Mouse (Mus musculus): Measurements from ENCODE around the gene Olfr740. TPM values are rescaled to one million over a fixed set of nuclear protein-coding genes. Genes with fewer than 3 reads are reported as not detected.

The Olfr740 gene
- total RNA-seq (2015; ENCODE audit: low replicate concordance): 0.38 TPM in 1 of 2 replicates, not detected in the other
- not detected in 2 replicates for total RNA-seq (2017; ENCODE audit: low replicate concordance)

DNA sequence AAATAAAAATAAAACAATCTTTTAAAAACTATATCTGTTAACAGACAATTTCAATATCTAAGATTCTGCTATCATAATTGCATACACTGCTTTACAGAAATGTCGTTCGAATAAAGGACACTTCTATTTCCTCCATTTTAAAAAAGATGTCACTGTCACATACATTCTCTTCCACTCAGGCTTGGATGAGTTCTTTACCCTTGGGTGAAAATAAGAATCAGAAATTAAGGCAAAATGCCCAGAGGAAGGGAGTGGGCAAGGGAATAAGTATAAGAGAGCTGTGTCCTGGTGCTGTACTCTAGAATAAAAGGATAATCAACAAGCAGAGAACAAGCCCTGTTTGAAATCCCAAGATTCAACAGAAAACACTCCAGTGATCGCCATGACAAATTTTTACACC is at the start of gene Olfr740:
Olfr740 (plus strand) TSS at position 301 of the 400 bp plus-strand sequence.
- ATAC-seq (replicated peaks; ENCODE audit: low FRiP score, poor library complexity, severe bottlenecking): no peak

DNA sequence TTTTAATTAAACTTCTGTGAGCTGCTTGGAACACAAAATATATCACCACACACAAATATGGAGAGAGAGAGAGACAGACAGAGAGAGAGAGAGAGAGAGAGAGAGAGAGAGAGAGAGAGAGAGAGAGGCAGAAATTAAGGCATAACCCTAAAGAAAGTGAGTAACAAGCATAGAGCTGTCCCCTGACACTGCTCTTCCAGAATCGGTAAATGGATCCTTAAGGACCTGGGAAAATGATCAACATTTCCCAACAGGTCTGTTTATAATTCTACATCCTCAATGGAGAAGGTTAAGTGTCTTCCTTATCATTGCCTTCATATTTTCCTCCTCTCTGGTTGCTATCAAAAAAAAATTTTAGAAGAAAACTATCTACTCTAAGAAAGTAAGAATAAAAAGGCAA is 38.1 kb upstream of the Olfr740 start, which contains the start of gene Olfr738:
Olfr738 (plus strand) TSS at position 301 of the 400 bp plus-strand sequence.
- no peak for ATAC-seq (replicated peaks; ENCODE audit: low FRiP score, poor library complexity, severe bottlenecking)

DNA sequence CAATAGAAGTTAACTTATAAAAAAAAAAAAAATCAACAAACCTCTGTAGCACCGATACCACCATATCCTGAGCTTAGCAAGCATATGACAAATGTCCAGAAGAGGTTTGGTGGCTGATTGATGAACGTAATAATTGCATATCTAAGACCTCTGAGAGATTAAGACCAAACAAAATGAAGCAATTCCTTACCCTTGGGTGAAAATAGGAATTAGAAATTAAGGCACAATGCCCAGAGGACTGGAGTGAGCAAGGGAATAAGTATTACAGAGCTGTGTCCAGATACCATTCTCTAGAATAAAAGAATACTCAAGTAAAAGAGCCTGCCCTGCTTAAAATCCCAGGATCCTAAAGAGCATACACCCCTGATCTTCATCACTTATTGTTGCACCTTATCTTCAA is 27.0 kb upstream of the Olfr740 start, which contains the start of gene Olfr739:
Olfr739 (plus strand) TSS at position 301 of the 400 bp plus-strand sequence.
- no peak for ATAC-seq (replicated peaks; ENCODE audit: low FRiP score, poor library complexity, severe bottlenecking)

DNA sequence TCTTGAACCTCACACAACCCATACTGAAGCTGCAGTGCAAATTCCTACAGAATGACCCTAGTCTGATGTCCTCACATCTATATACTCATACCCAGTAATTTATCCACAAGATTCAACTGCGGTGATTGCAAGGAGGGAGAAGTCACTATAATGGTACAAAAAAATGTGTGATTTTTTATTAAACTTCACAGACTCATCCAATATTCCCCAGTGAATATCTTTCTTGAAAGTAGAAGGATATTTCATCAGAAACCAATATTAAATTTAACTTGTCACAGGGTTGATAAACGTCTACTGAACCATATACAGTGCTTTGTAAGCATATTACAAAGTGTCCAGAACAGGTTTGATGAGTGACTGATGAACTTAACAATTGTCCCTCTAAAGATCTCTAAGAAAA is 27.1 kb downstream of the Olfr740 start, which contains the start of gene Olfr741:
Olfr741 (plus strand) TSS at position 301 of the 400 bp plus-strand sequence.
- no peak for ATAC-seq (replicated peaks; ENCODE audit: low FRiP score, poor library complexity, severe bottlenecking)

DNA sequence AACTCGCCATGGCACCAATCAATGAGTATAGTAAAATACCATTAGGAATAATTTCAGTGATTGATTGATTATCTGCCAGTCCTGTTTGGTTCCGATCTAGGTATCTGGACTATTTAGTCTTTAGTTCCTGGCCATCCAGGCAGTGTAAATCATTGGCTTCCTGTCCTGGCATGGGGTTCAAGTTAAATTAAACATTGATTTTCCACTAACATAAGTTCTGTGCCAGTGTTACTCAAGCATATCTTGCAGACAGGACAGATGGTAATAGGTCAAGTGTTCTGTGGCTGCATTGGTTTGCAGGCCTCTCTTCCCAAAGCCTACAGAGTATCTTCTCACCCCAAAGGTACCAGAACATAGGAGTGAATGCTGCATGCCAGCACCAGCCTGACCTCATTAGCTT is 33.1 kb downstream of the Olfr740 start:
- ATAC-seq (replicated peaks; ENCODE audit: low FRiP score, poor library complexity, severe bottlenecking): no peak

DNA sequence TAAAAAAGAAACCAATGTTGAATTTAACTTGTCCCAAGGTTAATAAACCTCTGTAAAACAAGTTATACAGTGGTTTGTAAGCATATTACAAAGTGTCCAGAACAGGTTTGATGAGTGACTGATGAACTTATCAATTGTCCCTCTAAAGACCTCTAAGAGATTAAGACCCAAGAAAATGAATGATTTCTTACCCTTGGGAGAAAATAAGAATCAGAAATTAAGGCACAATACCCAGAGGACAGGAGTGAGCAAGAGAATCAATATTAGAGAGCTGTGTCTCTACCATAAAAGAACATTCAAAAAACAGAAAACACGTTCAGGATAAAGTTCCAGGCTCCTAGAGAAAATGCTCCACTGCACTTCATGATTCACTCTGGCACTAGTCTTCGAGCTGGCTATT is 58.0 kb downstream of the Olfr740 start, which contains the start of gene Olfr742:
Olfr742 (plus strand) TSS at position 301 of the 400 bp plus-strand sequence.
- no peak for ATAC-seq (replicated peaks; ENCODE audit: low FRiP score, poor library complexity, severe bottlenecking)

Other genes starting within 250 kb of the Olfr740 start
- not detected in 2 replicates for gene Olfr731, start 203.7 kb upstream of the Olfr740 start, total RNA-seq (2015; ENCODE audit: low replicate concordance)
- gene Olfr731, start 203.7 kb upstream of the Olfr740 start, total RNA-seq (2017; ENCODE audit: low replicate concordance): not detected in 2 replicates
- not detected in 2 replicates for gene Olfr732, start 161.3 kb upstream of the Olfr740 start, total RNA-seq (2015; ENCODE audit: low replicate concordance)
- not detected in 2 replicates for gene Olfr732, start 161.3 kb upstream of the Olfr740 start, total RNA-seq (2017; ENCODE audit: low replicate concordance)
- not detected in 2 replicates for gene Olfr733, start 144.0 kb upstream of the Olfr740 start, total RNA-seq (2015; ENCODE audit: low replicate concordance)
- not detected in 2 replicates for gene Olfr733, start 144.0 kb upstream of the Olfr740 start, total RNA-seq (2017; ENCODE audit: low replicate concordance)
- gene Olfr734, start 118.8 kb upstream of the Olfr740 start, total RNA-seq (2015; ENCODE audit: low replicate concordance): not detected in 2 replicates
- gene Olfr734, start 118.8 kb upstream of the Olfr740 start, total RNA-seq (2017; ENCODE audit: low replicate concordance): not detected in 2 replicates
- not detected in 2 replicates for gene Olfr735, start 96.7 kb upstream of the Olfr740 start, total RNA-seq (2015; ENCODE audit: low replicate concordance)
- not detected in 2 replicates for gene Olfr735, start 96.7 kb upstream of the Olfr740 start, total RNA-seq (2017; ENCODE audit: low replicate concordance)
- 0.42 TPM in 1 of 2 replicates, not detected in the other for gene Tlr11, start 87.6 kb upstream of the Olfr740 start, total RNA-seq (2015; ENCODE audit: low replicate concordance)
- not detected in 2 replicates for gene Tlr11, start 87.6 kb upstream of the Olfr740 start, total RNA-seq (2017; ENCODE audit: low replicate concordance)
- not detected in 2 replicates for gene Olfr736, start 64.4 kb upstream of the Olfr740 start, total RNA-seq (2015; ENCODE audit: low replicate concordance)
- gene Olfr736, start 64.4 kb upstream of the Olfr740 start, total RNA-seq (2017; ENCODE audit: low replicate concordance): not detected in 2 replicates
- not detected in 2 replicates for gene Olfr738, start 38.0 kb upstream of the Olfr740 start, total RNA-seq (2015; ENCODE audit: low replicate concordance)
- not detected in 2 replicates for gene Olfr738, start 38.0 kb upstream of the Olfr740 start, total RNA-seq (2017; ENCODE audit: low replicate concordance)
- not detected in 2 replicates for gene Olfr739, start 26.9 kb upstream of the Olfr740 start, total RNA-seq (2015; ENCODE audit: low replicate concordance)
- not detected in 2 replicates for gene Olfr739, start 26.9 kb upstream of the Olfr740 start, total RNA-seq (2017; ENCODE audit: low replicate concordance)
- gene Olfr741, start 27.2 kb downstream of the Olfr740 start, total RNA-seq (2015; ENCODE audit: low replicate concordance): not detected in 2 replicates
- gene Olfr741, start 27.2 kb downstream of the Olfr740 start, total RNA-seq (2017; ENCODE audit: low replicate concordance): 0.56 TPM in 1 of 2 replicates, not detected in the other
- not detected in 2 replicates for gene Olfr742, start 58.1 kb downstream of the Olfr740 start, total RNA-seq (2015; ENCODE audit: low replicate concordance)
- not detected in 2 replicates for gene Olfr742, start 58.1 kb downstream of the Olfr740 start, total RNA-seq (2017; ENCODE audit: low replicate concordance)
- gene Olfr743, start 76.3 kb downstream of the Olfr740 start, total RNA-seq (2015; ENCODE audit: low replicate concordance): not detected in 2 replicates
- gene Olfr743, start 76.3 kb downstream of the Olfr740 start, total RNA-seq (2017; ENCODE audit: low replicate concordance): not detected in 2 replicates
- gene Olfr744, start 169.3 kb downstream of the Olfr740 start, total RNA-seq (2015; ENCODE audit: low replicate concordance): not detected in 2 replicates
- gene Olfr744, start 169.3 kb downstream of the Olfr740 start, total RNA-seq (2017; ENCODE audit: low replicate concordance): not detected in 2 replicates
- not detected in 2 replicates for gene Olfr745, start 193.8 kb downstream of the Olfr740 start, total RNA-seq (2015; ENCODE audit: low replicate concordance)
- gene Olfr745, start 193.8 kb downstream of the Olfr740 start, total RNA-seq (2017; ENCODE audit: low replicate concordance): not detected in 2 replicates
- not detected in 2 replicates for gene Olfr746, start 201.5 kb downstream of the Olfr740 start, total RNA-seq (2015; ENCODE audit: low replicate concordance)
- gene Olfr746, start 201.5 kb downstream of the Olfr740 start, total RNA-seq (2017; ENCODE audit: low replicate concordance): not detected in 2 replicates
- gene Olfr747, start 247.7 kb downstream of the Olfr740 start, total RNA-seq (2015; ENCODE audit: low replicate concordance): not detected in 2 replicates
- not detected in 2 replicates for gene Olfr747, start 247.7 kb downstream of the Olfr740 start, total RNA-seq (2017; ENCODE audit: low replicate concordance)

All from erythroblast, adult 5-6 weeks (primary cell).